Comparison of ENCODE assay signal across 11 mouse cellular contexts in genomic region chr2:170662069-170662980, GRCm38 (mm10).
DNase-seq lines count a peak whose midpoint lies in the region; TF ChIP-seq lines count a peak whose summit lies in the region.
"Had no signal": no experiment of that assay in that cellular context is flagged by ENCODE, and none has a peak within 500 bp of the region (broad histone marks: within the 10 kb centered on the region; RNA-seq: fewer than 3 reads in every experiment).

No protein-coding gene starts in this region.

- H3K27ac ChIP-seq in cortical plate, adult 2 months (ENCODE audit: insufficient read depth, low read length) = no peak overlapping the region
- H3K27ac ChIP-seq: kidney, postnatal 0 days; liver, embryonic 13.5 days; stomach, postnatal 0 days had no signal

- intact Hi-C loops in gastrocnemius, postnatal 14 days (cut with DNase I; ENCODE audit: low total_unique reads) = no loop called here

- peak; percentile 55 to 58 for DNase-seq in left cerebral cortex, adult 18-20 months (ENCODE audit: low spot score in 2 of 2)
- DNase-seq in left cerebral cortex, adult 11 months (ENCODE audit: low spot score) = no peak
- DNase-seq in layer of hippocampus, adult 9-11 months = peak; percentile 72
- DNase-seq in right cerebral cortex, adult 18-20 months = peak; percentile 49
- DNase-seq in adrenal gland, adult (ENCODE audit: inconsistent age in 2 of 2, low spot score in 1 of 2) = no peak
- DNase-seq in ovary, adult 18-20 months (ENCODE audit: low spot score) = no peak
- no peak for DNase-seq in gastrocnemius, postnatal 14 days
- DNase-seq: liver, embryonic 13.5 days had no signal

- peak; percentile 82 for TF ChIP-seq POLR2A in cortical plate, adult 2 months (IDR thresholded peaks at IDR 0.05; ENCODE audit: extremely low read depth, insufficient read depth, low read length)

- peak overlapping the region; percentile 31 for H3K4me3 ChIP-seq in cortical plate, adult 2 months (ENCODE audit: insufficient read depth, low read length)
- H3K4me3 ChIP-seq: liver, embryonic 13.5 days had no signal

- no peak for TF ChIP-seq CTCF in cortical plate, adult 2 months (IDR thresholded peaks at IDR 0.05; ENCODE audit: extremely low read depth, insufficient read depth, low read length)

- no peaks in the 10 kb centered on the region for H3K4me1 ChIP-seq in cortical plate, adult 2 months (ENCODE audit: control insufficient read depth, insufficient read depth, low read length)
- H3K4me1 ChIP-seq: liver, embryonic 13.5 days had no signal

Comparison
In these comparisons a context has a peak if more than half of its experiments do, and no peak if none do; other contexts are left out.
1. DNase-seq: peak in left cerebral cortex, adult 18-20 months (2 of 2), layer of hippocampus, adult 9-11 months (single experiment) and right cerebral cortex, adult 18-20 months (single experiment); none in left cerebral cortex, adult 11 months (single experiment), adrenal gland, adult (0 of 2), ovary, adult 18-20 months (single experiment) and gastrocnemius, postnatal 14 days (single experiment).